Mouse (Mus musculus) Patski (cell line): ENCODE data around the gene Nagpa. TPM values are rescaled to one million over a fixed set of nuclear protein-coding genes. Genes with fewer than 3 reads are reported as not detected.
"Not testable (repeated sequence)": the region's sequence is repeated elsewhere in the genome, so short reads cannot be mapped to it uniquely, and the experiment has no call there.

Experiments
- ATAC-seq: fragments of 100-300 bp; one replicate; pipeline ENCODE4 v1.8.0; 2021
- CTCF ChIA-PET: fragments of 350-600 bp; sonication (Branson Sonifier 250); formaldehyde crosslinking; loops from one replicate; lab custom pipeline; 2022; ENCODE audit warnings: inconsistent platforms; lab: Charles Lee
- POLR2A ChIA-PET: fragments of 350-600 bp; sonication (Branson Sonifier 250); formaldehyde crosslinking; loops from one replicate; lab custom pipeline; 2022; ENCODE audit warnings: antibody characterized with exemption, inconsistent platforms; lab: Charles Lee
- DNase-seq: peaks from one replicate; pipeline ENCODE4 v3.0.0-alpha.2; 2011; ENCODE audit warnings: low read depth, low spot score
- H3K27me3 ChIP-seq: fragments of 371-371 bp; one replicate; pipeline ENCODE4 v1.5.1; 2021
- CTCF ChIP-seq: fragments of 100-300 bp; IDR thresholded peaks from one replicate; pipeline ENCODE4 v1.5.1; 2021
- in situ Hi-C: fragments of 300-500 bp; cut with MboI; formaldehyde crosslinking; loops from 3 replicates; pipeline ENCODE4 v1.11.1; 2018; ENCODE audit warnings: low pct_unique_long_range_greater_than_20kb, mixed read lengths
- polyA plus RNA-seq: library from polyadenylated mRNA; unstranded; gene quantifications from one replicate; pipeline ENCODE4 v1.2.3, GENCODE M21; 2021

Gene Nagpa
- polyA plus RNA-seq: 20.2 TPM

- no peaks in the 10 kb centered on the region for H3K27me3 ChIP-seq
- in situ Hi-C loops: loop anchor here (5.0 to 10.0 kb wide), 2 partner anchors 33 to 261 kb away; no protein-coding TSS in a partner anchor
- TF ChIP-seq CTCF: no peak
- DNase-seq (peak; percentile 34), ATAC-seq (peak; percentile 80)
- ChIA-PET CTCF (interaction anchor here (1.0 to 2.5 kb wide), 5 partner anchors 13 to 51 kb away, joined by 3 to 10 read pairs (median 6); no protein-coding TSS in a partner anchor), POLR2A (interaction anchor here (0.5 kb wide), 1 partner anchor 35 kb away, joined by 5 read pairs; no protein-coding TSS in a partner anchor)
Measured at GRCm38 (mm10) chr16:5203668-5204433, at the start of gene Nagpa. Nagpa (minus strand) TSS chr16:5204012.

GRCm38 (mm10) chr16:5252260-5252659, 48.4 kb upstream of the Nagpa start:
- H3K27me3 ChIP-seq: no peaks in the 10 kb centered on the region
- ChIA-PET POLR2A (interaction anchor here (1.1 kb wide), 1 partner anchor 12 kb away, joined by 3 read pairs; no protein-coding TSS in a partner anchor), CTCF (interaction anchor here (4.1 kb wide), 1 partner anchor 8 kb away, joined by 52 read pairs; no protein-coding TSS in a partner anchor)
- in situ Hi-C loops: no loop called here
- no peak for TF ChIP-seq CTCF
- DNase-seq (no peak), ATAC-seq (no peak)

- CTCF ChIA-PET: no interaction called here
- no peak for TF ChIP-seq CTCF
- in situ Hi-C loops: no loop called here
Measured at GRCm38 (mm10) chr16:5250891-5251290, 47.1 kb upstream of the Nagpa start.

GRCm38 (mm10) chr16:5244411-5244810, 40.6 kb upstream of the Nagpa start:
- POLR2A ChIA-PET: interaction anchor here (0.6 to 1.3 kb wide), 2 partner anchors 10 to 190 kb away, joined by 3 to 5 read pairs; no protein-coding TSS in a partner anchor
- peak; percentile 87 for ATAC-seq

More at GRCm38 (mm10) chr16:5250891-5251290, 47.1 kb upstream of the Nagpa start:
- no peaks in the 10 kb centered on the region for H3K27me3 ChIP-seq
- POLR2A ChIA-PET: interaction anchor here (1.1 to 1.3 kb wide), 2 partner anchors 11 to 15 kb away, joined by 3 read pairs; no protein-coding TSS in a partner anchor
- no peak for DNase-seq
- ATAC-seq: no peak

GRCm38 (mm10) chr16:5242882-5243281, 39.1 kb upstream of the Nagpa start:
- DNase-seq (no peak), ATAC-seq (no peak)
- no peaks in the 10 kb centered on the region for H3K27me3 ChIP-seq
- ChIA-PET CTCF (interaction anchor here (1.0 to 4.3 kb wide), 6 partner anchors 8 to 37 kb away, joined by 3 to 52 read pairs (median 6); partner anchors contain the start of gene Eef2kmt), POLR2A (no interaction called here)
- no peak for TF ChIP-seq CTCF
- in situ Hi-C loops: no loop called here

More at GRCm38 (mm10) chr16:5244411-5244810, 40.6 kb upstream of the Nagpa start:
- no peak for DNase-seq
- no peaks in the 10 kb centered on the region for H3K27me3 ChIP-seq
- TF ChIP-seq CTCF: no peak
- CTCF ChIA-PET: interaction anchor here (0.8 to 4.3 kb wide), 8 partner anchors 10 to 44 kb away, joined by 3 to 52 read pairs (median 8); partner anchors contain the start of gene Eef2kmt
- in situ Hi-C loops: no loop called here

GRCm38 (mm10) chr16:5242355-5242754, 38.5 kb upstream of the Nagpa start:
- CTCF ChIA-PET: interaction anchor here (1.0 to 4.3 kb wide), 2 partner anchors 12 to 36 kb away, joined by 3 to 52 read pairs; partner anchors contain the start of gene Eef2kmt
- ATAC-seq (no peak), DNase-seq (no peak)
- no peaks in the 10 kb centered on the region for H3K27me3 ChIP-seq
- in situ Hi-C loops: no loop called here
- POLR2A ChIA-PET: no interaction called here
- no peak for TF ChIP-seq CTCF

- peak; percentile 87 for ATAC-seq
- in situ Hi-C loops: no loop called here
- DNase-seq: peak; percentile 69
- TF ChIP-seq CTCF: no peak
- H3K27me3 ChIP-seq: peaks cover 10% of the 10 kb centered on the region
- POLR2A ChIA-PET: interaction anchor here (1.0 kb wide), 1 partner anchor 10 kb away, joined by 3 read pairs; no protein-coding TSS in a partner anchor
- CTCF ChIA-PET: interaction anchor here (0.8 to 2.6 kb wide), 4 partner anchors 10 to 31 kb away, joined by 3 to 10 read pairs (median 4); no protein-coding TSS in a partner anchor
Measured at GRCm38 (mm10) chr16:5233418-5234313, 29.9 kb upstream of the Nagpa start, which contains the start of gene Alg1. Alg1 (plus strand) TSS chr16:5233621.

GRCm38 (mm10) chr16:5232982-5233381, 29.2 kb upstream of the Nagpa start:
- no peak for ATAC-seq
- TF ChIP-seq CTCF: no peak
- no peak for DNase-seq
- peaks cover 10% of the 10 kb centered on the region for H3K27me3 ChIP-seq
- POLR2A ChIA-PET: no interaction called here
- CTCF ChIA-PET: interaction anchor here (0.8 to 1.5 kb wide), 3 partner anchors 13 to 30 kb away, joined by 3 to 4 read pairs (median 3); no protein-coding TSS in a partner anchor
- in situ Hi-C loops: no loop called here

GRCm38 (mm10) chr16:5228103-5228502, 24.3 kb upstream of the Nagpa start:
- POLR2A ChIA-PET, in situ Hi-C loops: not testable (repeated sequence)

GRCm38 (mm10) chr16:5227501-5227900, 23.7 kb upstream of the Nagpa start:
- ATAC-seq, CTCF ChIA-PET, POLR2A ChIA-PET, in situ Hi-C loops, DNase-seq, H3K27me3 ChIP-seq: not testable (repeated sequence)

More at GRCm38 (mm10) chr16:5228103-5228502, 24.3 kb upstream of the Nagpa start:
- ATAC-seq, H3K27me3 ChIP-seq, DNase-seq: not testable (repeated sequence)
- CTCF ChIA-PET: interaction anchor here (0.8 kb wide), 1 partner anchor 17 kb away, joined by 3 read pairs; no protein-coding TSS in a partner anchor

GRCm38 (mm10) chr16:5226534-5226933, 22.7 kb upstream of the Nagpa start:
- CTCF ChIA-PET, H3K27me3 ChIP-seq, DNase-seq, in situ Hi-C loops, ATAC-seq, POLR2A ChIA-PET: not testable (repeated sequence)
